Mouse (Mus musculus): Measurements from ENCODE around the gene Rspo4.

Rspo4 gene

GRCm38 (mm10) chr2:151911751-151912150 lies 69.0 kb downstream of the Rspo4 start:
- DNase-seq, result no peak

DNA sequence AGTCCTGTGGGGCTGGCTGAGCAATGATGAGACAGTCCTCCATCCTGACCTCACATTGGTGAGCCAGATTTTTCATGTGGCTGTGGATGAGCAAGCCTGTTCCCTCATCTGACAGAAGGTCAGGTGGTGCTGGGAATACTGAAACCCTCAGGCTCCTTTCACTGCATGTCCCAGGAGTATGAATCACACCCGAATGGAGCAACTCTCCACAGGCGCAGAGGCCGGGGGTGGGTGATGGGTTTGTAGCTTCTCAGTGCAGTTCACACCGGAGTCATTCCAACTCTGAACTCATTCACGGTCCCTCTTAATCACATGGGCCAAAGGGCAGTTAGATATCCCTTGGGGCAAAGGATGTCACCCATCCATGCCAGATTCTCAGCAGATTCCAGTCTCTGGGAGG lies 71.4 kb downstream of the Rspo4 start:
- no peak for DNase-seq

- DNase-seq, result no peak
Measured at GRCm38 (mm10) chr2:151915111-151915510, 72.4 kb downstream of the Rspo4 start.

DNA sequence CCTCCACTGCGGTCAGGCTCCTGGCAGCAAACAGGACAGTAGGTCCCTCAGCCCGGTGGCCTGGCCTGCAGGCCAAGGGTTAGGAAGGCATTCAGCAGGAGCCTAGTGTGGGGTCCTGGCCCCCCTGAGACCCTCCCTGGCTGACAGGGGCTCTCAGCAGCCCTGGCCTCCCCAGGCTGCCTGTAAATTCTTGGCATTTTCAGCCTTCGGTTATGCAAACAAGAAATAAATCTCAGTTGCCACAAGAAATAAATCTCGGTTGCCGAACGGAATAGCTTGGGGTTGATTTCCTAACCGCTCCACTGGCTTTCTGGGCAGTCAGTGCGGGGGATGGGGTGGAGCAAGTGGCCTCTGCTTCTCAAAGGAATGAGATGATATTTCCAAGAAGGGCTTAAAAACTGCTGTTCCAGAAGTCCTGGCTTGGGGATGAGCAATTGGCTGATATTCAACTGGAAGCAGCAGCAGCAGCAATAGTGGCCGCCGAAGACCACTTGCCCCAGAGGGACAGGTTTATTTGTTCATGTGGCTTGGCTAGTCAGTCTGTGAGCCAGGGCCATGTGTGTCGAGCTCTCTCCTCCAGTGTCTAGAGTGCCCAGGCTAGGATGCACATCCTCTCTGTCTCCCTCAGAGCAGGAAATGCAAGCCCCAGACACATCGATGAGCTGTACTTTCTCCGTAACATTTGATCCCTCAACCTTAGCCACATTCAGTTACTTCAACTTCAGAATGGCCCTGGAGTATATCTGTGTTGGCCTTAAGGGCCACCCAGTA lies 73.5 kb downstream of the Rspo4 start:
- DNase-seq, result no peak

DNA sequence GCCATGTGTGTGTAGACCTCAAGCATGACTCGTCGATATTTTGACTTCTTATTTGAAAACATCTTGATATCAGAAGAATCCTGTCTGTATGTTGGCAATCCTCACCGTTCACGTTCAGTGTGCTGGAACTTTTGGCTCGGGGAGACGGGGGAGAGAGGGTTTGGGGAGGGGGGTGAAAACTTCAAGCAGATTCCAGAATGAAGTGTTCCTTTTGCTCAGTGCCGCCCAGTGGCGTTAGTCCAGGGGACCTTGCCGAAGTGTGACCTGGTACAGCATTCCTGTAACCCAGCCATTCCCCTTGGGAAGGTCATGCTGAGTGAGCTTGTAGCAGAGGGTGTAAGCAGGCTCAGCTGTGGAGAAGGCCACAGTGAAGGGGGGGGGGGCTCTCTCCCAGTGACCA lies 76.4 kb downstream of the Rspo4 start:
- no peak for DNase-seq

GRCm38 (mm10) chr2:151921068-151921467 lies 78.3 kb downstream of the Rspo4 start:
- DNase-seq, result no peak

DNA sequence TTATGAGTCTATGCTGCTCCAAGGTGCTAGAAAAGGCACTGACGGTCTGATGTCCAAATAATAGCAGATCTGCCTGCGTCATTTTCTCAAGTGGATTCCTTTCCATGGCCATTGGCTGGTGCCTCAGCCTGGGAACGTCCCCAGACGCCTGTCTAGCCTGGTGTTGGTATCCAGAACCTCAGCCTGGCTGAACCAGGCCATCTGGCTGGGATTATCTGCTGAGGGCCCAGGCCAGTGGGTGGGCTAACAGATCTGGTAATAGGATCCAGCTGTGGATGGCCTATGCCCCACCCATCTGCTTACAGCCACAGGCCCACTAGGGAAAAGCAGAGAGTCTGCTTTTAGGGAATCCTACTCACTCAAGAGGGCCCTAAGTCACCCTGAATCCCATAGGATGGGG lies 78.9 kb downstream of the Rspo4 start:
- no peak for DNase-seq

All from thymus, adult 18-20 months (tissue).